Mouse (Mus musculus) Muller cell, postnatal 12 days (primary cell): ENCODE measurements around the gene Gimap7.
A peak's percentile ranks its signal among the peaks of the same experiment; 100 is the strongest.

Experiments used
- DNase-seq: peaks from one replicate; pipeline ENCODE4 v3.0.0-alpha.2; 2015; ENCODE audit errors: inconsistent ontology term

Gimap7 gene

GRCm38 (mm10) chr6:48741273-48741672, 22.9 kb downstream of the Gimap7 start:
- DNase-seq = no peak

GRCm38 (mm10) chr6:48741711-48742206, 23.3 kb downstream of the Gimap7 start:
- no peak for DNase-seq

DNA sequence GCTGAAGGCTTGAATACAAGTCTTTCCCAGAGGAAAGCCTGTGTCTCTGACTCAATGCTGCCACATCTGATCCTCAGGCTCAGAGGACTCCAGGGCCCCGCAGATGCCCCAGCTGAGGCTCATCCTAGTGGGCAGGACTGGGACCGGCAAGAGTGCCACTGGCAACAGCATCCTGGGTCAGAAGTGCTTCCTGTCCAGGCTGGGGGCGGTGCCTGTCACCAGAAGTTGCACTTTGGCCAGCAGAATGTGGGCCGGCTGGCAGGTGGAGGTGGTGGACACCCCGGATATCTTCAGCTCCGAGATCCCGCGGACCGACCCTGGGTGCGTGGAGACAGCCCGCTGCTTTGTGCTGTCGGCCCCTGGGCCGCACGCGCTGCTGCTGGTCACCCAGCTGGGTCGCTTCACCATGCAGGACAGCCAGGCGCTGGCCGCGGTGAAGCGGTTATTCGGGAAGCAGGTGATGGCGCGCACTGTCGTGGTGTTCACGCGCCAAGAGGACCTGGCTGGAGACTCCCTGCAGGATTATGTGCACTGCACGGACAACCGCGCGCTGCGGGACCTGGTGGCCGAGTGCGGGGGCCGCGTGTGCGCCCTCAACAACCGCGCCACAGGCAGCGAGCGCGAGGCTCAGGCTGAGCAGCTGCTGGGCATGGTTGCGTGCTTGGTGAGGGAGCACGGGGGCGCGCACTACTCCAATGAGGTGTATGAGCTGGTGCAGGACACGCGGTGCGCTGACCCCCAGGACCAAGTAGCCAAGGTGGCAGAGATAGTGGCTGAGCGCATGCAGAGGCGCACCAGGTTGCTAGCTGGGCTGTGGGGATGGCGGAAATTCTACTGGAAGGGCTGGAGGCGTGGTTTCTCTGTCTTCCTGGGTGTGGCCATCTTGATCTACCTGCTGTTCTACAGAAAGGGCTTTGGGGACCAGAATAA, 24.3 kb downstream of the Gimap7 start:
- DNase-seq = peak; percentile 6

DNA sequence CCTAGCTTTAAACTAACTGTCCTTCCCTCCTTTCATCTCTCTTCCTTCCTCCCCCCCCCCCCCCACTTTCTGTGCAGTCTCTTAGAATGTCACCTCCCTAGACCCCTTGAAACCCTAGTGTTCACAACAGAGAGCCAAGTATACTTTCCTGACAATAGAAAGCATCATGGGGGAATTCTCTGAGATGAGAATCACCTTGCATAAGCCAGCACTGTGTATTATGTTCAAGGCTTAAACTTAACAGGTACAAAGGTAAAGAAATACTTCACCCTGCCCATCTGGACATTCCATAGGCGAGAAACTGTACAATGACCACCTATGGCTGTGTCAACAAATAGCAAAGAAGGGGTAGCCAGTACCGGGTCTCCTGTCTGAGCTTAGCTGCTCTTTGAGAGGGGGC, 27.1 kb downstream of the Gimap7 start:
- DNase-seq = no peak

GRCm38 (mm10) chr6:48745959-48746889, 27.8 kb downstream of the Gimap7 start, which contains the start of gene Gimap5:
TSS of gene Gimap5 (plus strand) at chr6:48746197.
- DNase-seq = peak; percentile 14

GRCm38 (mm10) chr6:48747091-48747966, 28.9 kb downstream of the Gimap7 start:
- no peak for DNase-seq

DNA sequence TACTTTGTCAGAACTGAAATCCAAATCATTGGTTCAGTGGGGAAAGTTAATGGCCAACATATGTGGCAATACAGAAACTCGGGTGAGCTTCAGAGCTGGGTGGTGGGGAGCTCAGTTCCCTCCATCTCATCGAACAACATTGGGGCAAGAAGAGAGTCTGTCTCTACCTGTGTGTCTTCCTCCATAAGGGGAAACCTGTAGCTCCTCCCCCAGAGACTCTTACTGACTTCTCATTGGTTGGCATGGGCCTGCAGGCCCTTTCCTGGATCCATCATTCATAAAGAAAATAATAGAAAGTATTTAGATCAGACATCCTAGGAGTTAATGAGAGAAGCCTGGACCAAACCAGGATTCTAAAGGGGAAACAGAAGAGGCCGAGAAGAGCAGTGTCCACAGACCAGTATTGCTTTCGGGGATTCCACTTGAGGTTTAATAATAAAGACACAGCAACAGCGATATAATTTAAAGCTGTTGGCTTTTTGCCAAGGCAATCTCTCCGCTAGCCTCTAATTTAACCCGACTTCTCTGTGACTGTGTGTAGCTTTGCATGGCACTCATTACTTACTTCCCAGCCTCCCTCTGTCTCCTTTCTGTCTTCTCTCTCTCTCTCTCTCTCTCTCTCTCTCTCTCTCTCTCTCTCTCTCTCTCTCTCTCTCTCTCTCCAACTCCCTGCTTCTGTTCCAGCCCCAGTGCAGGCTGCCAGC, 45.3 kb downstream of the Gimap7 start:
- no peak for DNase-seq

- DNase-seq = no peak
These were observed 46.1 kb downstream of the Gimap7 start for GRCm38 (mm10) chr6:48764496-48764895.

DNA sequence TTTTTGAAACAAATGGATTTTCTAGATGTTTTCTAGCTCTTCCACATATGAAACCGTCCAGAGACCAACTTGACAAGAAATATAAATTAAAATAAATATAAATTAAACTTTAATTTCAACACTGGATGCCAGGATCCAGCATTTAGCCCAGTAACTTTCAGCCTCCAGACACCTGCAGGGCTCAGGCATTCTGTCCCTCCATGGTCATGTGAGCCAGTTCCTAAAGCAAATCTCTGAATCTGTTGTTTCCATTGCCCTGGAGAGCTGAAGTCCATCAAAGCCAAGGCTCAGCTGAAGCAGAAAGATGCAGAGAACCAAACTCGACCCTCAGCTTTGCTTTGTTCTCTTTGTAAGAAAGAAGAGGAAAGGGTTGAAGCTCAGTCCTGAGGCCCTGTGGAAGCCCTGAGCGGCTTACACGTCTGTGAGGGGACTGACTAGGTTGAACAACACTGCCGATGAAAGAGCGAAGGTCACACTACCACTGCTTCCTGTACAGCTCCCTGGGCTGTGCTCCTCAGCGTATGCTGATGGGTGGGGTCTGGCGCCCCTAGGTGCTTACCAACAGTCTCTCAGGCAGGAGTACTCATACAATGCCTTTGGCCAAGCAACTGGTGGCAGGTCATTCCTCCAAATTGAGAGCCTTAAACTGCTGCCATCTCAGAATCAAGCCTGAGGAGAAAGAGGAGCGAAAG, 49.9 kb downstream of the Gimap7 start:
- no peak for DNase-seq

GRCm38 (mm10) chr6:48768933-48769332, 50.5 kb downstream of the Gimap7 start:
- DNase-seq = no peak

DNA sequence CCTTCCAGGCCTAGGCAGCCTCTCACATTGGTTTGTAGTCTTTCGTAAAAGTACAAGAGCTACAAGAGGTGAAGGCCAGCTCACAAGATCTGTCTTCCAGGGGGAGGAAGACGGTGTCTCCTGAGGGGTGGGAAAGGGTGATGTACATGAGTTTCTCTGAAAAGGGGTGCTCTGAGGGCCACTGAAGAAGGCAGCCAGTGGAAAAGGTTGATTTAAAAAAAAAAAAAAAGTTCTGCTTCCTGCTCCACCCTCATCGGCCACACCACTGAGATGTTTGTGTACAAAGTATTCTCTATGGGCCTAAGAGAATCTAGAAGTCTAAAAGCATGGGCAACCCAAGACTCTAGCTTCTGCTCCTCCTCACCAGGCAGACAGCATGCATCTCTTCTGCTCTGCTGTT, 52.3 kb downstream of the Gimap7 start, which contains the start of gene Gimap3:
Gimap3 (minus strand) TSS at position 156 of the 400 bp plus-strand sequence.
- DNase-seq = no peak

DNA sequence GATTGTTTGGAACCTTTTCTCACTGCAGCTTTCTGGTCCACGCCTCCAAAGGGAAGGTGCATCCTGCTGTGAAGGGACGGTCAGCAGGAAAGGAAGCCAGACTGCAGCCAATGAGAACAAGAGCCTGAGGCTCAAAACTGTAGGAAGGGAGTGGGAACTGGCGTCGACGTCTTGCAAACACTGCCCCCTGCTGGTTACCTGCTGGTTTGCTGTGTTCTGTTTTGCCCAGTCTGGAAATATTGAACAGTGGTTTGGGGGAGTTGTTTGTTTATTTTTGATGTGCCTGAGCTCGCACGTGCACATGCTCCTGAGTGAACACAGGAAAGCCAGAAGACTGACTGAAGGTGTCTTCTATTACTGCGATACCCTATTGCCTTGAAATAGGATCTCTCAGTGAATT, 53.6 kb downstream of the Gimap7 start:
- DNase-seq = peak; percentile 64
